Mouse (Mus musculus) spleen, postnatal 4 days (tissue): ENCODE measurements at regions not wholly inside any gene's neighbourhood (a gene's known extent, or its start where the extent isn't known, plus 50 kb on each side); places are given as distances from the start of the nearest gene placed in this dataset.

Experiments
- DNase-seq, 2 experiments: peaks; one replicate each; pipeline ENCODE4 v3.0.0; 2022; ENCODE audit warnings: low spot score in 2 of 2

- DNase-seq = no peak
Observed at GRCm38 (mm10) chr10:99416896-99417479, 154.0 kb downstream of the Dusp6 start.

- DNase-seq = no peak
Observed at GRCm38 (mm10) chr10:99417591-99417990, 154.6 kb downstream of the Dusp6 start.

GRCm38 (mm10) chr10:99418497-99418896 is 155.5 kb downstream of the Dusp6 start:
- DNase-seq = no peak

GRCm38 (mm10) chr10:99419532-99419931 is 156.5 kb downstream of the Dusp6 start:
- no peak for DNase-seq

GRCm38 (mm10) chr10:99423406-99423805 is 160.4 kb downstream of the Dusp6 start:
- no peak for DNase-seq

GRCm38 (mm10) chr10:99425265-99425664 is 162.2 kb downstream of the Dusp6 start:
- no peak for DNase-seq

GRCm38 (mm10) chr10:99430175-99430574 is 167.1 kb downstream of the Dusp6 start:
- no peak for DNase-seq

- DNase-seq = no peak
Observed at GRCm38 (mm10) chr10:99430669-99431561, 167.9 kb downstream of the Dusp6 start.

- DNase-seq = no peak
Observed at GRCm38 (mm10) chr10:99437060-99437459, 174.0 kb downstream of the Dusp6 start.

GRCm38 (mm10) chr10:99440169-99440568 is 177.1 kb downstream of the Dusp6 start:
- no peak for DNase-seq

GRCm38 (mm10) chr10:99441014-99441413 is 178.0 kb downstream of the Dusp6 start:
- peak; percentile 59 to 67 for DNase-seq

- DNase-seq = no peak
Observed at GRCm38 (mm10) chr10:99441931-99442330, 178.9 kb downstream of the Dusp6 start.

- DNase-seq = no peak
Observed at GRCm38 (mm10) chr10:99443453-99444170, 180.6 kb downstream of the Dusp6 start.

- DNase-seq = no peak
Observed at GRCm38 (mm10) chr10:99450714-99451625, 187.9 kb downstream of the Dusp6 start.

- DNase-seq = no peak
Observed at GRCm38 (mm10) chr10:99451639-99452417, 188.8 kb downstream of the Dusp6 start.

- no peak for DNase-seq
Observed at GRCm38 (mm10) chr10:99456180-99456579, 193.1 kb downstream of the Dusp6 start.

GRCm38 (mm10) chr10:99458047-99458446 is 195.0 kb downstream of the Dusp6 start:
- no peak for DNase-seq

- DNase-seq = no peak
Observed at GRCm38 (mm10) chr10:99459171-99459660, 196.2 kb downstream of the Dusp6 start.

GRCm38 (mm10) chr10:99459823-99460361 is 196.9 kb downstream of the Dusp6 start:
- peak; percentile 40 to 72 for DNase-seq

GRCm38 (mm10) chr10:99460847-99461445 is 197.9 kb downstream of the Dusp6 start:
- peak; percentile 42 to 68 for DNase-seq
